Mouse (Mus musculus): ENCODE results near the gene Bloc1s2. TPM values are rescaled to one million over a fixed set of nuclear protein-coding genes. Genes with fewer than 3 reads are reported as not detected.

The Bloc1s2 gene
- polyA plus RNA-seq, 1 experiment from 2014 or later = 82.1 TPM

Other genes with a start within 250 kb of the Bloc1s2 start
- 29.9 and 31.7 TPM in 2 replicates for gene Dnmbp, start 206.3 kb downstream of the Bloc1s2 start, polyA plus RNA-seq (2015; fragmentation: Nextera tagmentation; extraction: Ambion mirVana)
- 52.6 and 56.8 TPM in 2 replicates for gene Cpn1, start 159.9 kb downstream of the Bloc1s2 start, polyA plus RNA-seq (2015; fragmentation: Nextera tagmentation; extraction: Ambion mirVana)
- gene Cyp2c23, start 117.2 kb downstream of the Bloc1s2 start, polyA plus RNA-seq (2015; fragmentation: Nextera tagmentation; extraction: Ambion mirVana) = 2.2 and 3.4 TPM in 2 replicates
- gene Erlin1, start 76.7 kb downstream of the Bloc1s2 start, polyA plus RNA-seq (2015; fragmentation: Nextera tagmentation; extraction: Ambion mirVana) = 40.8 and 46.0 TPM in 2 replicates
- gene Chuk, start 39.0 kb downstream of the Bloc1s2 start, polyA plus RNA-seq (2015; fragmentation: Nextera tagmentation; extraction: Ambion mirVana) = 37.1 and 39.9 TPM in 2 replicates
- 28.6 and 29.7 TPM in 2 replicates for gene Cwf19l1, start 10.6 kb downstream of the Bloc1s2 start, polyA plus RNA-seq (2015; fragmentation: Nextera tagmentation; extraction: Ambion mirVana)
- not detected in 2 replicates for gene Pkd2l1, start 46.0 kb upstream of the Bloc1s2 start, polyA plus RNA-seq (2015; fragmentation: Nextera tagmentation; extraction: Ambion mirVana)
- gene Scd3, start 56.8 kb upstream of the Bloc1s2 start, polyA plus RNA-seq (2015; fragmentation: Nextera tagmentation; extraction: Ambion mirVana) = 0.28 and 0.59 TPM in 2 replicates
- gene Scd2, start 147.2 kb upstream of the Bloc1s2 start, polyA plus RNA-seq (2015; fragmentation: Nextera tagmentation; extraction: Ambion mirVana) = 266 and 297 TPM in 2 replicates
- gene Scd4, start 186.6 kb upstream of the Bloc1s2 start, polyA plus RNA-seq (2015; fragmentation: Nextera tagmentation; extraction: Ambion mirVana) = 0.12 and 0.15 TPM in 2 replicates

All from stomach, embryonic 15.5 days (tissue).